Mouse (Mus musculus): ENCODE results near the gene Apbb2. TPM values are rescaled to one million over a fixed set of nuclear protein-coding genes. Genes with fewer than 3 reads are reported as not detected.

The Apbb2 gene
- polyA plus RNA-seq, 1 experiment from 2014 or later = 48.9 TPM

GRCm38 (mm10) chr5:66304300-66305067 is 314.1 kb downstream of the Apbb2 start:
- DNase-seq (ENCODE audit: low spot score) (no peak), ATAC-seq (no peak)
- WGBS = 84% methylated on average over 11 of the region's 11 CpGs
- Histone ChIP-seq H3K4me2 (replicated peaks; ENCODE audit: low read depth, low read length) (no peak overlapping the region), H3K36me3 (ENCODE audit: insufficient read depth, low read length) (peaks cover 24% of the 10 kb centered on the region; the same call in 1 of the 2 replicates), H3K9me3 (ENCODE audit: low read length) (no peaks in the 10 kb centered on the region), H3K4me3 (ENCODE audit: low read depth, low read length) (no peak overlapping the region), H3K27me3 (replicated peaks; ENCODE audit: insufficient read depth, low read length) (no peaks in the 10 kb centered on the region), H3K9ac (replicated peaks; ENCODE audit: low read depth) (no peak overlapping the region), H3K4me1 (ENCODE audit: insufficient read depth, low read depth, low read length) (no peaks in the 10 kb centered on the region), H3K27ac (ENCODE audit: low read length) (no peak overlapping the region)
- TF ChIP-seq EP300 (IDR thresholded peaks at IDR 0.05) = no peak
- TF ChIP-seq CTCF (IDR thresholded peaks at IDR 0.05) = no peak

GRCm38 (mm10) chr5:66302873-66303272 is 315.7 kb downstream of the Apbb2 start:
- no peak overlapping the region for H3K27ac ChIP-seq (ENCODE audit: low read length)

GRCm38 (mm10) chr5:66302085-66302815 is 316.3 kb downstream of the Apbb2 start:
- Histone ChIP-seq H3K27me3 (replicated peaks; ENCODE audit: insufficient read depth, low read length) (no peaks in the 10 kb centered on the region), H3K27ac (ENCODE audit: low read length) (no peak overlapping the region), H3K4me1 (ENCODE audit: insufficient read depth, low read depth, low read length) (no peaks in the 10 kb centered on the region), H3K36me3 (ENCODE audit: insufficient read depth, low read length) (peaks cover 21% of the 10 kb centered on the region; the same call in 1 of the 2 replicates), H3K9ac (replicated peaks; ENCODE audit: low read depth) (no peak overlapping the region), H3K4me3 (ENCODE audit: low read depth, low read length) (no peak overlapping the region), H3K4me2 (replicated peaks; ENCODE audit: low read depth, low read length) (no peak overlapping the region), H3K9me3 (ENCODE audit: low read length) (no peaks in the 10 kb centered on the region)
- ATAC-seq (peak; percentile 71), DNase-seq (ENCODE audit: low spot score) (peak; percentile 43)
- WGBS = 71% methylated on average over 21 of the region's 21 CpGs
- TF ChIP-seq EP300 (IDR thresholded peaks at IDR 0.05) (peak; percentile 78), CTCF (IDR thresholded peaks at IDR 0.05) (no peak)

More at GRCm38 (mm10) chr5:66302873-66303272, 315.7 kb downstream of the Apbb2 start:
- no peak for ATAC-seq
- Histone ChIP-seq H3K9ac (replicated peaks; ENCODE audit: low read depth) (no peak overlapping the region), H3K27me3 (replicated peaks; ENCODE audit: insufficient read depth, low read length) (no peaks in the 10 kb centered on the region), H3K4me3 (ENCODE audit: low read depth, low read length) (no peak overlapping the region), H3K9me3 (ENCODE audit: low read length) (no peaks in the 10 kb centered on the region), H3K36me3 (ENCODE audit: insufficient read depth, low read length) (peaks cover 24% of the 10 kb centered on the region; the same call in 1 of the 2 replicates), H3K4me1 (ENCODE audit: insufficient read depth, low read depth, low read length) (no peaks in the 10 kb centered on the region), H3K4me2 (replicated peaks; ENCODE audit: low read depth, low read length) (no peak overlapping the region)
- no peak for DNase-seq (ENCODE audit: low spot score)
- TF ChIP-seq EP300 (IDR thresholded peaks at IDR 0.05) (no peak), CTCF (IDR thresholded peaks at IDR 0.05) (no peak)
- WGBS = 96% methylated on average over 2 of the region's 2 CpGs

GRCm38 (mm10) chr5:66300576-66300975 is 318.0 kb downstream of the Apbb2 start:
- no peaks in the 10 kb centered on the region for H3K9me3 ChIP-seq (ENCODE audit: low read length)
- H3K9ac ChIP-seq (replicated peaks; ENCODE audit: low read depth) = no peak overlapping the region
- no peak for TF ChIP-seq EP300 (IDR thresholded peaks at IDR 0.05)
- no peak for TF ChIP-seq CTCF (IDR thresholded peaks at IDR 0.05)
- no peak overlapping the region for H3K27ac ChIP-seq (ENCODE audit: low read length)
- H3K4me2 ChIP-seq (replicated peaks; ENCODE audit: low read depth, low read length) = no peak overlapping the region
- 82% methylated on average over 13 of the region's 13 CpGs for WGBS
- no peak overlapping the region for H3K4me3 ChIP-seq (ENCODE audit: low read depth, low read length)
- no peaks in the 10 kb centered on the region for H3K4me1 ChIP-seq (ENCODE audit: insufficient read depth, low read depth, low read length)
- no peak for DNase-seq (ENCODE audit: low spot score)
- H3K27me3 ChIP-seq (replicated peaks; ENCODE audit: insufficient read depth, low read length) = no peaks in the 10 kb centered on the region
- no peak for ATAC-seq
- peaks cover 15% of the 10 kb centered on the region; the same call in 1 of the 2 replicates for H3K36me3 ChIP-seq (ENCODE audit: insufficient read depth, low read length)

- Histone ChIP-seq H3K4me1 (ENCODE audit: insufficient read depth, low read depth, low read length) (no peaks in the 10 kb centered on the region), H3K9me3 (ENCODE audit: low read length) (no peaks in the 10 kb centered on the region), H3K4me3 (ENCODE audit: low read depth, low read length) (no peak overlapping the region), H3K27me3 (replicated peaks; ENCODE audit: insufficient read depth, low read length) (no peaks in the 10 kb centered on the region), H3K4me2 (replicated peaks; ENCODE audit: low read depth, low read length) (no peak overlapping the region), H3K27ac (ENCODE audit: low read length) (no peak overlapping the region), H3K9ac (replicated peaks; ENCODE audit: low read depth) (no peak overlapping the region), H3K36me3 (ENCODE audit: insufficient read depth, low read length) (peaks cover 9% of the 10 kb centered on the region; the same call in 1 of the 2 replicates)
- TF ChIP-seq CTCF (IDR thresholded peaks at IDR 0.05) (no peak), EP300 (IDR thresholded peaks at IDR 0.05) (no peak)
- DNase-seq (ENCODE audit: low spot score) = no peak
- WGBS = 72% methylated on average over 6 of the region's 6 CpGs
- ATAC-seq = no peak
Observed at GRCm38 (mm10) chr5:66298856-66299255, 319.7 kb downstream of the Apbb2 start.

- Histone ChIP-seq H3K4me3 (ENCODE audit: low read depth, low read length) (no peak overlapping the region), H3K27me3 (replicated peaks; ENCODE audit: insufficient read depth, low read length) (no peaks in the 10 kb centered on the region), H3K36me3 (ENCODE audit: insufficient read depth, low read length) (peaks cover 8% of the 10 kb centered on the region; the same call in 1 of the 2 replicates), H3K4me1 (ENCODE audit: insufficient read depth, low read depth, low read length) (no peaks in the 10 kb centered on the region), H3K9ac (replicated peaks; ENCODE audit: low read depth) (no peak overlapping the region), H3K9me3 (ENCODE audit: low read length) (no peaks in the 10 kb centered on the region), H3K27ac (ENCODE audit: low read length) (no peak overlapping the region), H3K4me2 (replicated peaks; ENCODE audit: low read depth, low read length) (no peak overlapping the region)
- TF ChIP-seq EP300 (IDR thresholded peaks at IDR 0.05) = no peak
- no peak for TF ChIP-seq CTCF (IDR thresholded peaks at IDR 0.05)
- no peak for DNase-seq (ENCODE audit: low spot score)
- WGBS = 92% methylated on average over 5 of the region's 5 CpGs
- no peak for ATAC-seq
Observed at GRCm38 (mm10) chr5:66296116-66296515, 322.5 kb downstream of the Apbb2 start.

Data from lung, postnatal 0 days (tissue).